Mouse (Mus musculus) naive thymus-derived CD4-positive, alpha-beta T cell, adult 2 months (primary cell): ENCODE data around the gene Prom2.
A peak's percentile ranks its signal among the peaks of the same experiment; 100 is the strongest.

Source experiments
- DNase-seq: peaks from one replicate; pipeline ENCODE4 v3.0.0-alpha.2; 2011; ENCODE audit warnings: low read depth

Gene Prom2

GRCm38 (mm10) chr2:127541185-127541584, at the start of gene Prom2:
Prom2 (minus strand) TSS chr2:127541467.
- no peak for DNase-seq

GRCm38 (mm10) chr2:127590840-127591239, 49.6 kb upstream of the Prom2 start:
- peak; percentile 59 for DNase-seq

- DNase-seq: peak; percentile 59
These were observed 48.9 kb upstream of the Prom2 start for GRCm38 (mm10) chr2:127590204-127590603.

- DNase-seq: no peak
These were observed 47.6 kb upstream of the Prom2 start for GRCm38 (mm10) chr2:127588897-127589296.

- no peak for DNase-seq
These were observed 46.2 kb upstream of the Prom2 start for GRCm38 (mm10) chr2:127587514-127587844.

GRCm38 (mm10) chr2:127586694-127587513, 45.6 kb upstream of the Prom2 start, which contains the start of the genes Zfp661 and Mrps5:
Zfp661 (minus strand) TSS chr2:127587094.
Mrps5 (plus strand) TSS chr2:127587222.
- peak; percentile 92 for DNase-seq

GRCm38 (mm10) chr2:127584436-127584858, 43.2 kb upstream of the Prom2 start:
- peak; percentile 95 for DNase-seq

- DNase-seq: no peak
These were observed 32.1 kb upstream of the Prom2 start for GRCm38 (mm10) chr2:127573322-127573721.

- DNase-seq: peak; percentile 57
These were observed 18.1 kb upstream of the Prom2 start for GRCm38 (mm10) chr2:127559070-127559966.

GRCm38 (mm10) chr2:127551078-127551477, 9.8 kb upstream of the Prom2 start:
- DNase-seq: no peak

GRCm38 (mm10) chr2:127550446-127550845, 9.2 kb upstream of the Prom2 start:
- DNase-seq: no peak

GRCm38 (mm10) chr2:127549711-127550110, 8.4 kb upstream of the Prom2 start:
- DNase-seq: no peak

- DNase-seq: no peak
These were observed 7.2 kb upstream of the Prom2 start for GRCm38 (mm10) chr2:127548342-127549074.

GRCm38 (mm10) chr2:127541697-127542096, 430 bp upstream of the Prom2 start:
- no peak for DNase-seq

- no peak for DNase-seq
These were observed 1.8 kb downstream of the Prom2 start for GRCm38 (mm10) chr2:127539494-127539893.

- no peak for DNase-seq
These were observed 3.7 kb downstream of the Prom2 start for GRCm38 (mm10) chr2:127537548-127537947.

GRCm38 (mm10) chr2:127535363-127535762, 5.9 kb downstream of the Prom2 start:
- no peak for DNase-seq

- DNase-seq: no peak
These were observed 8.9 kb downstream of the Prom2 start for GRCm38 (mm10) chr2:127532379-127532778.

- DNase-seq: no peak
These were observed 9.7 kb downstream of the Prom2 start for GRCm38 (mm10) chr2:127531592-127531991.

- no peak for DNase-seq
These were observed 10.8 kb downstream of the Prom2 start for GRCm38 (mm10) chr2:127530418-127530817.

- no peak for DNase-seq
These were observed 16.1 kb downstream of the Prom2 start for GRCm38 (mm10) chr2:127525004-127525775.
